Mouse (Mus musculus) intestine, embryonic 14.5 days (tissue): ENCODE data around the gene Heatr9. TPM values are rescaled to one million over a fixed set of nuclear protein-coding genes. Genes with fewer than 3 reads are reported as not detected.

Experiments used
- ATAC-seq: fragments of 200-750 bp; cut with Nextera tagmentation; replicated peaks from 2 replicates; pipeline ENCODE4 v1.8.0; 2017; ENCODE audit warnings: low read depth, moderate number of reproducible peaks, moderate TSS enrichment, moderate library complexity; ENCODE audit not compliant: low FRiP score, low TSS enrichment
- DNase-seq: peaks from one replicate; pipeline ENCODE4 v3.0.0-alpha.2; 2018; ENCODE audit warnings: low spot score
- H3K27ac ChIP-seq: fragments of 300-500 bp; sonication (generic); 2 replicates; pipeline ENCODE4 v1.5.1; 2014; ENCODE audit warnings: low read depth, mild to moderate bottlenecking, control low read depth
- H3K27me3 ChIP-seq: fragments of 300-500 bp; sonication (generic); replicated peaks from 2 replicates; pipeline ENCODE4 v1.6.1; 2014; ENCODE audit warnings: low read length, control low read depth; ENCODE audit not compliant: control insufficient read depth, insufficient read depth
- H3K36me3 ChIP-seq: fragments of 300-500 bp; sonication (generic); 2 replicates; pipeline ENCODE4 v1.6.1; 2014; ENCODE audit warnings: low read length, control low read depth; ENCODE audit not compliant: control insufficient read depth, insufficient read depth
- H3K4me1 ChIP-seq: fragments of 300-500 bp; sonication (generic); replicated peaks from 2 replicates; pipeline ENCODE4 v1.6.1; 2014; ENCODE audit warnings: low read length, control low read depth, mixed read lengths; ENCODE audit not compliant: control insufficient read depth, insufficient read depth
- H3K4me2 ChIP-seq: fragments of 300-500 bp; sonication (generic); 2 replicates; pipeline ENCODE4 v1.6.1; 2014; ENCODE audit warnings: low read length
- H3K4me3 ChIP-seq: fragments of 300-500 bp; sonication (generic); 2 replicates; pipeline ENCODE4 v1.5.1; 2014; ENCODE audit warnings: low read depth, low read length, control low read depth, mixed read lengths
- H3K9ac ChIP-seq: fragments of 300-500 bp; sonication (generic); 2 replicates; pipeline ENCODE4 v1.6.1; 2014; ENCODE audit warnings: mild to moderate bottlenecking, low read length
- H3K9me3 ChIP-seq: fragments of 300-500 bp; sonication (generic); 2 replicates; pipeline ENCODE4 v1.6.1; 2016; ENCODE audit warnings: low read length, control low read depth; ENCODE audit not compliant: control insufficient read depth
- WGBS: fragments of 180-500 bp; shearing (Covaris S2); extraction: QIAGEN DNeasy Blood & Tissue Kit; methylation state at CpG from one replicate; pipeline ENCODE4 v1.1.7; 2014; 5-methylcytosine and 5-hydroxymethylcytosine counted together
- polyA plus RNA-seq: library from polyadenylated mRNA; unstranded; fragments of >200 nt; fragmentation: Nextera tagmentation; extraction: Ambion mirVana; gene quantifications from 2 replicates; pipeline ENCODE4 v1.2.1, GENCODE M21; 2014

Heatr9 gene
- not detected in 2 replicates for polyA plus RNA-seq

GRCm38 (mm10) chr11:83522075-83522474, at the start of gene Heatr9:
Gene Heatr9 (minus strand): TSS chr11:83522175.
- no peaks in the 10 kb centered on the region for H3K36me3 ChIP-seq
- no peak within 1 kb of the TSS for H3K27ac ChIP-seq
- ATAC-seq (no peak), DNase-seq (no peak)
- H3K4me1 ChIP-seq, result no peaks in the 10 kb centered on the region
- WGBS, result 90% methylated on average over 3 of the region's 3 CpGs
- no peak within 1 kb of the TSS for H3K9ac ChIP-seq
- no peaks in the 10 kb centered on the region for H3K27me3 ChIP-seq
- no peak within 1 kb of the TSS for H3K4me2 ChIP-seq
- no peak within 1 kb of the TSS for H3K4me3 ChIP-seq
- no peaks in the 10 kb centered on the region for H3K9me3 ChIP-seq

DNA sequence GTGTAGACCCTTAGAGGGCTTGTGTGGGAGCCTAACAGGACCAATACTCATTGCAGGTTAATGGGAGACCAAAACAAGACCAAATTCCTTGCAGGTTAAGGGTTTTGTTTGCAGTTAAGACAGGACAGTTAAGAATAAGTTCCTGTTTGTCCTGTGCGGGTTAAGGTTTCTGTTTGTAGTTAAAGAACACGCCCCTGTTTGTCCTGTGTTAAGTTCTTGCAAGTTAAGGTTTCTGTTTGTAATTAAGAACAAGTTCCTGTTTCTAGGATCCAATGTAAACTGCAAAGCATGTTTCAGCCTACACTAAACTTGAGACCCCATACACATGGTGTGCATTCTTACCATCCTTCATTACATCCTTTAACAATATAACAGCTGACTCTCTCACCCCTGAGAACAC, 48.2 kb upstream of the Heatr9 start:
- Histone ChIP-seq H3K9me3 (no peaks in the 10 kb centered on the region), H3K27me3 (no peaks in the 10 kb centered on the region), H3K4me1 (no peaks in the 10 kb centered on the region), H3K4me2 (no peak overlapping the region), H3K4me3 (no peak overlapping the region), H3K27ac (no peak overlapping the region), H3K9ac (no peak overlapping the region), H3K36me3 (no peaks in the 10 kb centered on the region)
- DNase-seq (no peak), ATAC-seq (no peak)
- WGBS, result 76% methylated on average over 2 of the region's 2 CpGs

- WGBS, result 91% methylated on average over 7 of the region's 7 CpGs
- H3K9ac ChIP-seq, result no peak overlapping the region
- no peak overlapping the region for H3K4me2 ChIP-seq
- no peaks in the 10 kb centered on the region for H3K9me3 ChIP-seq
- H3K27ac ChIP-seq, result no peak overlapping the region
- no peak for DNase-seq
- no peaks in the 10 kb centered on the region for H3K36me3 ChIP-seq
- no peaks in the 10 kb centered on the region for H3K4me1 ChIP-seq
- H3K27me3 ChIP-seq, result no peaks in the 10 kb centered on the region
- H3K4me3 ChIP-seq, result no peak overlapping the region
- no peak for ATAC-seq
These were observed 47.3 kb upstream of the Heatr9 start for GRCm38 (mm10) chr11:83569249-83569648.

GRCm38 (mm10) chr11:83568786-83569185, 46.8 kb upstream of the Heatr9 start:
- Histone ChIP-seq H3K27me3 (no peaks in the 10 kb centered on the region), H3K4me2 (no peak overlapping the region), H3K9me3 (no peaks in the 10 kb centered on the region), H3K27ac (no peak overlapping the region), H3K4me3 (no peak overlapping the region), H3K4me1 (no peaks in the 10 kb centered on the region), H3K9ac (no peak overlapping the region), H3K36me3 (no peaks in the 10 kb centered on the region)
- WGBS, result 84% methylated on average over 3 of the region's 3 CpGs
- no peak for ATAC-seq
- DNase-seq, result no peak

GRCm38 (mm10) chr11:83568061-83568460, 46.1 kb upstream of the Heatr9 start:
- H3K9me3 ChIP-seq, result no peaks in the 10 kb centered on the region
- H3K4me2 ChIP-seq, result no peak overlapping the region
- 91% methylated on average over 9 of the region's 9 CpGs for WGBS
- no peak overlapping the region for H3K27ac ChIP-seq
- DNase-seq (no peak), ATAC-seq (no peak)
- no peaks in the 10 kb centered on the region for H3K4me1 ChIP-seq
- H3K4me3 ChIP-seq, result no peak overlapping the region
- no peaks in the 10 kb centered on the region for H3K27me3 ChIP-seq
- no peaks in the 10 kb centered on the region for H3K36me3 ChIP-seq
- no peak overlapping the region for H3K9ac ChIP-seq

DNA sequence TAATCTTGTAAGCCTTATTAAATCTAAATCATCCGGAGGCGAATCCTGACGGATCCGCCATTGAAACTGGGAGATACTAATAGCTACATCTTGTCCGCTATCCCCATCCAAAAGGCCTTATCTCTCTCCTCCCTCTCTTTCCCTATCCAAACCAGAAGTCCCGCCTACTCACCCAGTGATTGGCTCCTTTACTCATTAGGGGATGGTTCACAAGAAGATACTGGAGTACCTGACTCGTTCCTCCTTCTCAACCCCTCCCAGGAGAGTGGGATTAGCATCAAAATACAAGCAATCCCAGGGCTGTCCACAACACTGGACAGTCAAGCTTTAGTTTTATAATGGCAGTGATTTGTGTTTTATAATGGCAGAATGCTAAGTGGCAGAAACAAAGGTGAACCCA, 45.3 kb upstream of the Heatr9 start:
- no peaks in the 10 kb centered on the region for H3K27me3 ChIP-seq
- H3K9me3 ChIP-seq, result no peaks in the 10 kb centered on the region
- H3K4me2 ChIP-seq, result no peak overlapping the region
- 72% methylated on average over 7 of the region's 7 CpGs for WGBS
- H3K27ac ChIP-seq, result no peak overlapping the region
- H3K4me3 ChIP-seq, result no peak overlapping the region
- no peaks in the 10 kb centered on the region for H3K36me3 ChIP-seq
- DNase-seq (no peak), ATAC-seq (no peak)
- H3K4me1 ChIP-seq, result no peaks in the 10 kb centered on the region
- no peak overlapping the region for H3K9ac ChIP-seq

GRCm38 (mm10) chr11:83566617-83567016, 44.6 kb upstream of the Heatr9 start:
- no peak for DNase-seq

GRCm38 (mm10) chr11:83563754-83564153, 41.8 kb upstream of the Heatr9 start:
- ATAC-seq, result no peak
- DNase-seq, result no peak

More at GRCm38 (mm10) chr11:83566617-83567016, 44.6 kb upstream of the Heatr9 start:
- ATAC-seq, result no peak
- Histone ChIP-seq H3K4me3 (no peak overlapping the region), H3K9me3 (no peaks in the 10 kb centered on the region), H3K4me1 (no peaks in the 10 kb centered on the region), H3K27ac (no peak overlapping the region), H3K27me3 (no peaks in the 10 kb centered on the region), H3K36me3 (no peaks in the 10 kb centered on the region), H3K9ac (no peak overlapping the region), H3K4me2 (no peak overlapping the region)

GRCm38 (mm10) chr11:83562311-83562887, 40.4 kb upstream of the Heatr9 start:
- H3K27me3 ChIP-seq, result no peaks in the 10 kb centered on the region

More at GRCm38 (mm10) chr11:83563754-83564153, 41.8 kb upstream of the Heatr9 start:
- Histone ChIP-seq H3K9me3 (no peaks in the 10 kb centered on the region), H3K27ac (no peak overlapping the region), H3K9ac (no peak overlapping the region), H3K27me3 (no peaks in the 10 kb centered on the region), H3K4me2 (no peak overlapping the region), H3K4me1 (no peaks in the 10 kb centered on the region), H3K4me3 (no peak overlapping the region), H3K36me3 (no peaks in the 10 kb centered on the region)
- WGBS, result 61% methylated on average over 2 of the region's 2 CpGs

More at GRCm38 (mm10) chr11:83562311-83562887, 40.4 kb upstream of the Heatr9 start:
- Histone ChIP-seq H3K4me1 (no peaks in the 10 kb centered on the region), H3K36me3 (no peaks in the 10 kb centered on the region), H3K4me3 (no peak overlapping the region), H3K4me2 (no peak overlapping the region), H3K9ac (no peak overlapping the region), H3K27ac (no peak overlapping the region), H3K9me3 (no peaks in the 10 kb centered on the region)
- DNase-seq, result no peak
- 69% methylated on average over 6 of the region's 6 CpGs for WGBS
- ATAC-seq, result no peak
